In the genomic region with DNA sequence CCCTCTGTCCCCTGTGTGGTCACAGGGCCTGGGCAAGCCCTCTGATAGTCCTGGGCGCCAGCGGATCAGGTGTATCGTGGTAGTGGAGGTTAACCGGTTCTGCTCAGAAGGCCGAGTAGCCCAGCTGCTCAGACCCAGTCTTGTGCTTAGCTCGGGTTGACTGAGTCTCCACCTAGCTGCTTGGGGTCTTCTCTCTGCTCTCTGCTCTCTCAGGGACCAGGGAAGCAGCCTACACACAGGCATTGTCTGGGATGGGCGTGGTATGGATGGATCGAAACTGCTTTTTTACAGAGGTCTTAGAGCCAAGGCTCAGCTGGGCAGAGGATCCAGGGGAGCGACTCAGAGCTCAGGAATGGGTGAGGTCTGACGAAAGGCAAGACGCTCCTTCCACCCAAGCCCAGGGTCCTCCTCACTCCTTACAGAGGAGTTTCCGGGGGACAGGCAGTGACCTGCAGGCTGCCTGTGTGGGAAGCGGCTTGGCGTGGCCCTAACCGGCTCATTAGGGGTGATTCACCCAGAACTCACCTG, we compare ENCODE assay signal across 31 mouse cellular contexts. TPM values are rescaled to one million over a fixed set of nuclear protein-coding genes. Genes with fewer than 3 reads are reported as not detected.
A peak's percentile ranks its signal among the peaks of the same experiment; 100 is the strongest.
DNase-seq lines count a peak whose midpoint lies in the region; ATAC-seq lines count a peak whose summit lies in the region.
"Had no signal": no experiment of that assay in that cellular context is flagged by ENCODE, and none has a peak within 500 bp of the region (broad histone marks: within the 10 kb centered on the region; RNA-seq: fewer than 3 reads in every experiment).

No protein-coding gene starts in this region.

- H3K4me3 ChIP-seq in heart, embryonic 16.5 days (ENCODE audit: low read length) = no peak overlapping the region
- H3K4me3 ChIP-seq in embryonic facial prominence, embryonic 10.5 days = no peak overlapping the region
- no peak overlapping the region for H3K4me3 ChIP-seq in stomach, embryonic 16.5 days (replicated peaks; ENCODE audit: low read length)
- H3K4me3 ChIP-seq in midbrain, embryonic 11.5 days (ENCODE audit: low read depth, low read length) = no peak overlapping the region
- H3K4me3 ChIP-seq: embryonic facial prominence, embryonic 12.5 days; erythroblast, embryonic 14.5 days; gastrocnemius, adult 2 months; heart, embryonic 15.5 days; hindbrain, embryonic 10.5 days; left cerebral cortex, adult 2 months; limb, embryonic 13.5 days; liver, embryonic 12.5 days; megakaryocyte, embryonic 14.5 days; midbrain, embryonic 13.5 days had no signal

- 0 out of 2 replicates have a peak overlapping the region, but pooled peaks have one; percentile 25 for H3K27ac ChIP-seq in heart, embryonic 16.5 days (ENCODE audit: low read length)
- H3K27ac ChIP-seq in embryonic facial prominence, embryonic 10.5 days (replicated peaks) = peak overlapping the region; percentile 31; the same call in 1 of the 2 replicates
- peak overlapping the region; percentile 50 for H3K27ac ChIP-seq in stomach, embryonic 16.5 days (ENCODE audit: low read length)
- no peak overlapping the region for H3K27ac ChIP-seq in midbrain, embryonic 11.5 days (ENCODE audit: low read depth, low read length)
- H3K27ac ChIP-seq: embryonic facial prominence, embryonic 12.5 days; gastrocnemius, adult 2 months; heart, embryonic 15.5 days; hindbrain, embryonic 10.5 days; left cerebral cortex, adult 2 months; limb, embryonic 13.5 days; liver, embryonic 12.5 days; midbrain, embryonic 13.5 days had no signal

- no peak overlapping the region for H3K4me2 ChIP-seq in heart, embryonic 16.5 days (ENCODE audit: low read depth, low read length)
- H3K4me2 ChIP-seq in stomach, embryonic 16.5 days (ENCODE audit: low read depth, low read length) = no peak overlapping the region
- H3K4me2 ChIP-seq in midbrain, embryonic 11.5 days = no peak overlapping the region
- H3K4me2 ChIP-seq: embryonic facial prominence, embryonic 12.5 days; heart, embryonic 15.5 days; limb, embryonic 13.5 days; liver, embryonic 12.5 days; midbrain, embryonic 13.5 days had no signal

- H3K9me3 ChIP-seq in heart, embryonic 16.5 days (replicated peaks; ENCODE audit: control insufficient read depth, low read length) = no peaks in the 10 kb centered on the region
- H3K9me3 ChIP-seq in embryonic facial prominence, embryonic 10.5 days = no peaks in the 10 kb centered on the region
- H3K9me3 ChIP-seq in stomach, embryonic 16.5 days (replicated peaks; ENCODE audit: control insufficient read depth, low read length) = no peaks in the 10 kb centered on the region
- H3K9me3 ChIP-seq in midbrain, embryonic 11.5 days (ENCODE audit: control insufficient read depth, low read length) = no peaks in the 10 kb centered on the region
- H3K9me3 ChIP-seq: embryonic facial prominence, embryonic 12.5 days; G1E; heart, embryonic 15.5 days; hindbrain, embryonic 10.5 days; limb, embryonic 13.5 days; liver, embryonic 12.5 days; megakaryocyte, embryonic 14.5 days; midbrain, embryonic 13.5 days had no signal

- no peak for ATAC-seq in heart, embryonic 16.5 days (replicated peaks; ENCODE audit: extremely low read depth, insufficient read depth, low FRiP score)
- no peak for ATAC-seq in stomach, embryonic 16.5 days (ENCODE audit: insufficient read depth, low FRiP score)
- no peak for ATAC-seq in midbrain, embryonic 11.5 days (ENCODE audit: low FRiP score)
- ATAC-seq: forebrain, embryonic 16.5 days; hindbrain, embryonic 16.5 days; intestine, postnatal 0 days; liver, embryonic 12.5 days; liver, postnatal 0 days; midbrain, embryonic 13.5 days had no signal

- DNase-seq in heart, postnatal 25 days (ENCODE audit: low spot score) = no peak
- DNase-seq in ES-CJ7 (ENCODE audit: low read depth, low spot score) = peak; percentile 44
- DNase-seq in embryonic facial prominence, embryonic 10.5 days (ENCODE audit: low spot score) = no peak
- DNase-seq in cerebellum, postnatal 4 days (ENCODE audit: low spot score in 2 of 2) = no peak
- no peak for DNase-seq in midbrain, embryonic 11.5 days (ENCODE audit: low spot score, missing footprints)
- DNase-seq: adrenal gland, postnatal 36 days; B cell, adult 2 months; cerebellum, adult 18-20 months; cerebellum, postnatal 14 days; gastrocnemius, adult 2 months; gastrocnemius, postnatal 36 days; kidney, adult 9 months; kidney, postnatal 10 days; liver, postnatal 0 days; lung, postnatal 36 days; thymus, postnatal 14 days had no signal

- WGBS in heart, embryonic 16.5 days = 73% methylated on average over 15 of the region's 15 CpGs
- 58% methylated on average over 15 of the region's 15 CpGs for WGBS in embryonic facial prominence, embryonic 10.5 days
- WGBS in stomach, embryonic 16.5 days = 62% methylated on average over 15 of the region's 15 CpGs
- WGBS in midbrain, embryonic 11.5 days = 60% methylated on average over 15 of the region's 15 CpGs

- H3K27me3 ChIP-seq in heart, embryonic 16.5 days (ENCODE audit: control insufficient read depth, insufficient read depth, low read length) = no peaks in the 10 kb centered on the region
- H3K27me3 ChIP-seq in embryonic facial prominence, embryonic 10.5 days (replicated peaks; ENCODE audit: low read depth, poor library complexity, severe bottlenecking) = peaks cover 33% of the 10 kb centered on the region
- no peaks in the 10 kb centered on the region for H3K27me3 ChIP-seq in stomach, embryonic 16.5 days (ENCODE audit: control insufficient read depth, insufficient read depth, low read length)
- H3K27me3 ChIP-seq in midbrain, embryonic 11.5 days (ENCODE audit: control insufficient read depth, insufficient read depth, low read length) = peaks cover 2% of the 10 kb centered on the region
- H3K27me3 ChIP-seq: embryonic facial prominence, embryonic 12.5 days; heart, embryonic 15.5 days; limb, embryonic 13.5 days; megakaryocyte, embryonic 14.5 days had no signal

- peaks cover 20% of the 10 kb centered on the region for H3K4me1 ChIP-seq in heart, embryonic 16.5 days (ENCODE audit: control insufficient read depth, insufficient read depth, low read length)
- peaks cover 60% of the 10 kb centered on the region for H3K4me1 ChIP-seq in embryonic facial prominence, embryonic 10.5 days
- peaks cover 26% of the 10 kb centered on the region for H3K4me1 ChIP-seq in stomach, embryonic 16.5 days (ENCODE audit: control insufficient read depth, insufficient read depth, low read length)
- peaks cover 22% of the 10 kb centered on the region for H3K4me1 ChIP-seq in midbrain, embryonic 11.5 days (ENCODE audit: control insufficient read depth, insufficient read depth, low read length)

- intact Hi-C loops in heart, postnatal 25 days (cut with DNase I) = no loop called here

- H3K36me3 ChIP-seq in heart, embryonic 16.5 days (ENCODE audit: control insufficient read depth, insufficient read depth) = no peaks in the 10 kb centered on the region
- H3K36me3 ChIP-seq in embryonic facial prominence, embryonic 10.5 days (replicated peaks) = no peaks in the 10 kb centered on the region
- H3K36me3 ChIP-seq in stomach, embryonic 16.5 days (ENCODE audit: control insufficient read depth, insufficient read depth, low read length) = no peaks in the 10 kb centered on the region
- H3K36me3 ChIP-seq in midbrain, embryonic 11.5 days (ENCODE audit: control insufficient read depth, insufficient read depth, low read length) = no peaks in the 10 kb centered on the region
- H3K36me3 ChIP-seq: embryonic facial prominence, embryonic 12.5 days; G1E; heart, embryonic 15.5 days; hindbrain, embryonic 10.5 days; limb, embryonic 13.5 days; liver, embryonic 12.5 days; midbrain, embryonic 13.5 days had no signal

- no peak overlapping the region for H3K9ac ChIP-seq in heart, embryonic 16.5 days (ENCODE audit: low read length)
- no peak overlapping the region for H3K9ac ChIP-seq in stomach, embryonic 16.5 days (ENCODE audit: low read length)
- no peak overlapping the region for H3K9ac ChIP-seq in midbrain, embryonic 11.5 days (ENCODE audit: low read length)
- H3K9ac ChIP-seq: embryonic facial prominence, embryonic 12.5 days; heart, embryonic 15.5 days; limb, embryonic 13.5 days; liver, embryonic 12.5 days; liver, postnatal 0 days; midbrain, embryonic 13.5 days had no signal

RNA-seq across cellular contexts. Expression of a gene that starts 41.1 kb away (rescaled TPM):
- polyA plus RNA-seq in heart, embryonic 16.5 days (2015; fragmentation: Nextera tagmentation; extraction: Ambion mirVana) = 4.8 and 4.9 TPM in 2 replicates
- total RNA-seq in heart, postnatal 25 days (2021) = 1 to 10 TPM; 1.8 to 2.7 TPM
- polyA plus RNA-seq in embryonic facial prominence, embryonic 10.5 days (2016; fragmentation: Nextera tagmentation; extraction: Ambion mirVana) = 10.2 and 12.3 TPM in 2 replicates
- polyA plus RNA-seq in stomach, embryonic 16.5 days (2015; fragmentation: Nextera tagmentation; extraction: Ambion mirVana) = 12.1 and 13.1 TPM in 2 replicates
- 2.2 and 2.4 TPM in 2 replicates for polyA plus RNA-seq in midbrain, embryonic 11.5 days (2014; fragmentation: Nextera tagmentation; extraction: Ambion mirVana)

RNA-seq across cellular contexts. Expression of a gene that starts 54.1 kb away (rescaled TPM):
- polyA plus RNA-seq in heart, embryonic 16.5 days (2015; fragmentation: Nextera tagmentation; extraction: Ambion mirVana) = 220 and 273 TPM in 2 replicates
- 100 to 1,000 TPM; 220 TPM for total RNA-seq in heart, postnatal 25 days (2021)
- 278 and 280 TPM in 2 replicates for polyA plus RNA-seq in embryonic facial prominence, embryonic 10.5 days (2016; fragmentation: Nextera tagmentation; extraction: Ambion mirVana)
- polyA plus RNA-seq in stomach, embryonic 16.5 days (2015; fragmentation: Nextera tagmentation; extraction: Ambion mirVana) = 91.7 and 102 TPM in 2 replicates
- polyA plus RNA-seq in midbrain, embryonic 11.5 days (2014; fragmentation: Nextera tagmentation; extraction: Ambion mirVana) = 348 and 375 TPM in 2 replicates
